Mouse (Mus musculus): ENCODE measurements around the gene Angpt4. TPM values are rescaled to one million over a fixed set of nuclear protein-coding genes. Genes with fewer than 3 reads are reported as not detected.

The Angpt4 gene
- polyA plus RNA-seq, 2 experiments = 0.03 to 0.06 TPM

DNA sequence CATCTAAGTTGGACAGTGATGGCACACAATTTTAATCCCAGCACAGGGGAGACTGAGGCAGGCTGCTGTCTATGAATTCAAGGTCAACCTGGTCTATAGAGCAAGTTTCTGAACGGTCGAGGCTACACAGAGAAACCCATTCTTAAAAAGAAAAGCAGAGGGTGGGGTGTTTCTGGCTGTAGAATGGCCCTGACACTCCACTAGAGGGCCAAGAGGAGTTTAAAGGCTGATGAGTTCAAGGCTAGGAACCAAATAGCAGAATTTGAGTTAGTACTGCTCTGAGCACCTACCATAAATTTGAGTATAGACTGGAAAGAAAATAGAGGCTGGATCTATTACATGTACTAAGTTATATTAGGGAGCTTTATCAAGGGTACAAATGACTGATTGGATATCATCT is 78.0 kb downstream of the Angpt4 start:
- WGBS (ENCODE audit: insufficient replicate concordance) = 51% methylated on average over 2 of the region's 2 CpGs
- no peaks in the 10 kb centered on the region for H3K27me3 ChIP-seq (ENCODE audit: control insufficient read depth, insufficient read depth, low read length)
- no peak for TF ChIP-seq EP300 (IDR thresholded peaks at IDR 0.05; ENCODE audit: low read depth)
- no peak for TF ChIP-seq CTCF (IDR thresholded peaks at IDR 0.05; ENCODE audit: low read depth)

DNA sequence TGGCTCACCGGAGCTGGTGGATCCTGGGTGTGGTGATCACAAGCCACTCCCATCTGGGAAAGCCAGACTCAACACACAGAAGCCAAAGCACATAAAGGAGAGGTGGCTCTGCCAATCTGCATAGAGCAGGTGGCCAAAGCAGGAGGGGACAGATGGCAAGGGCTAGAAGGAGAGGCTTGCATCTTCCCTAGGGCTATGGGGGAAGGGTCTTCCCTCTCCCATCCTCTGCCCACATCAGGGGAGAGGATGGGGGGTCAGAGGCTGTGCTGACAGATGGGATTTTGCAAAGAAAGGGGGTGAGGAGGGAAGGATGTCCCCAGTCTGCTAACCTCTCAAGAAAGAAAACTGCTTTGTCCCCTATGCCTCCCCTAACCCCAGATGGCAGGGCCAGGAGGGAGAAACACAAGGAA is 80.0 kb downstream of the Angpt4 start:
- Histone ChIP-seq H3K27ac (no peak overlapping the region), H3K36me3 (replicated peaks; ENCODE audit: control insufficient read depth, insufficient read depth, low read depth) (no peaks in the 10 kb centered on the region), H3K4me3 (ENCODE audit: insufficient read depth in 1 of 2, low read depth in 2 of 2, low read length in 2 of 2) (no peak overlapping the region), H3K27me3 (ENCODE audit: control insufficient read depth, insufficient read depth, low read length) (0 out of 2 replicates have a peak, but pooled peaks cover 3% of the 10 kb centered on the region), H3K9ac (replicated peaks) (no peak overlapping the region), H3K4me1 (replicated peaks; ENCODE audit: control insufficient read depth in 2 of 2, insufficient read depth in 2 of 2, low read length in 1 of 2) (peaks cover 0 to 4% of the 10 kb centered on the region in 2 experiments; a peak in 1 of 4 replicates), H3K9me3 (ENCODE audit: control insufficient read depth, low read length) (no peaks in the 10 kb centered on the region), H3K4me2 (ENCODE audit: low read depth) (no peak overlapping the region)
- ATAC-seq (ENCODE audit: insufficient read depth) = no peak
- no peak for DNase-seq (ENCODE audit: low read depth in 3 of 3, low spot score in 3 of 3)
- WGBS (ENCODE audit: insufficient replicate concordance) = 34% methylated on average over 1 of the region's 1 CpGs
- no peak for TF ChIP-seq CTCF (IDR thresholded peaks at IDR 0.05; ENCODE audit: low read depth)
- TF ChIP-seq EP300 (IDR thresholded peaks at IDR 0.05; ENCODE audit: low read depth) = no peak

More for the DNA sequence above, 78.0 kb downstream of the Angpt4 start:
- ATAC-seq (ENCODE audit: insufficient read depth) (no peak), DNase-seq (ENCODE audit: low read depth in 3 of 3, low spot score in 3 of 3) (no peak)
- Histone ChIP-seq H3K9me3 (ENCODE audit: control insufficient read depth, low read length) (no peaks in the 10 kb centered on the region), H3K4me1 (replicated peaks; ENCODE audit: control insufficient read depth in 2 of 2, insufficient read depth in 2 of 2, low read length in 1 of 2) (0 out of 4 replicates have a peak, but pooled peaks cover 0 to 2% of the 10 kb centered on the region in 2 experiments), H3K36me3 (replicated peaks; ENCODE audit: control insufficient read depth, insufficient read depth, low read depth) (no peaks in the 10 kb centered on the region), H3K9ac (replicated peaks) (no peak overlapping the region), H3K4me2 (ENCODE audit: low read depth) (no peak overlapping the region), H3K27ac (no peak overlapping the region), H3K4me3 (ENCODE audit: insufficient read depth in 1 of 2, low read depth in 2 of 2, low read length in 2 of 2) (no peak overlapping the region)

DNA sequence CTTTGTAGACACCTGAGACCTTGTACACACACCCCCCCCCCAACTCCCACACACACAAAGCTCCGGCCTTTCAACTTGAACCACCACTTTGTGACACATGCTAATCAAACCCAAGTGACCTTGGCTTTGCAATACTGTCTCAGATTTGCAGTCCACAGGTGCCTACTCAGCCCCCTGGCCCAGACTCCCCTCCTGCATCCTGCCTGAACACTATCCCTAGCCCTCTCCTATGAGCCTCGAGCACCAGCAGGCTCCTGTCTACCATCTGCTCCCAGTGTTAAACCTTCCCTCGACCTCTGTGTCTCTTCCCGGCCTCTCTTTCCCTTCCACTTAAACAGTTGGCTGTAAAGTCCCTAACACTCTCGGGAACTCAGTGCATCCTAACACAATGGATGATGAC is 80.4 kb downstream of the Angpt4 start:
- no peak for TF ChIP-seq EP300 (IDR thresholded peaks at IDR 0.05; ENCODE audit: low read depth)
- TF ChIP-seq CTCF (IDR thresholded peaks at IDR 0.05; ENCODE audit: low read depth) = no peak
- WGBS (ENCODE audit: insufficient replicate concordance) = 35% methylated on average over 5 of the region's 5 CpGs
- H3K27me3 ChIP-seq (ENCODE audit: control insufficient read depth, insufficient read depth, low read length) = 0 out of 2 replicates have a peak, but pooled peaks cover 3% of the 10 kb centered on the region
- DNase-seq (ENCODE audit: low read depth in 3 of 3, low spot score in 3 of 3) = no peak
- H3K27ac ChIP-seq = no peak overlapping the region
- no peak overlapping the region for H3K4me3 ChIP-seq (ENCODE audit: insufficient read depth in 1 of 2, low read depth in 2 of 2, low read length in 2 of 2)
- no peaks in the 10 kb centered on the region for H3K36me3 ChIP-seq (replicated peaks; ENCODE audit: control insufficient read depth, insufficient read depth, low read depth)
- no peak overlapping the region for H3K9ac ChIP-seq (replicated peaks)
- H3K4me1 ChIP-seq (replicated peaks; ENCODE audit: control insufficient read depth in 2 of 2, insufficient read depth in 2 of 2, low read length in 1 of 2) = peaks cover under 1 to 7% of the 10 kb centered on the region in 2 experiments; a peak in 2 of 4 replicates
- no peak for ATAC-seq (ENCODE audit: insufficient read depth)
- H3K4me2 ChIP-seq (ENCODE audit: low read depth) = no peak overlapping the region
- no peaks in the 10 kb centered on the region for H3K9me3 ChIP-seq (ENCODE audit: control insufficient read depth, low read length)

DNA sequence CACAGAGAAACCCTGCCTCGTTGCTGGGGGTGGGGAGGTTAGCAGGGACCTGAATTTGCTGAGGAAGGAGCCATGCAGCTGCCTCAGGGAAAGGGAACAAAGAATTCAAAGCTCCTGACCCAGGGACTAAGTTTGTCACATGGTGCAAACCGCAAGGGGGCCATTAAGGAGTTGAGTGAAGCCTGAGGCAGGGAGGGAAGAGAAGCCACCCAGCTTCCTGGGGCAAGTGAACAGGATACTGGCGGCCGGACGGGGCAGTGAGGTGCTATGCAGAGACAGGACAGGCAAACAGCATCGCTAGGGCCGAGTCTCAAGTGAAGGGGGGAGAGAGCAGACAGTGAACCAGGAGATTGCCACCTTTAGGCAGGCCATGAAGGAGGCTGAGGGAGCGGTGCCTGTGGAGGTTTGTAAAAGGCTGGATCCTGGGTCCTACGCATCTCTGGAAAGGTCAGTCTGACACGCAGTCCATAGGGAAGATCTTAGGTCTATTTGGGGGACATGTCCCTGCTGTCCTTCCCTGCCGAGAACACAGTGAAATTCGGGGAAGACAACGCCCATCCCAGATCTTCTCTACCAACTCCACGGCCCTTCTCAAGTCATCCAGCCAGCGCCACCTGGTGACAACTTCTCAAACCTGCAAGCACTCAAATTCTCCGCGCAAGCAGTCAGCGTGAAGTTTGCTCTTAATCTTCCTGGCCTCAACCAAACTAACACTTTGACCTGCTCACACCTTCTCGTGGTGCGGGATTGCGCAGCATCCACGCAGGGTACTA is 83.5 kb downstream of the Angpt4 start:
- peak overlapping the region; percentile 29; the same call in 1 of the 2 replicates for H3K4me2 ChIP-seq (ENCODE audit: low read depth)
- ATAC-seq (ENCODE audit: insufficient read depth) (0 out of 2 replicates have a peak, but pooled peaks have one; percentile 8), DNase-seq (ENCODE audit: low read depth in 3 of 3, low spot score in 3 of 3) (peak; percentile 45 to 61 (median 53))
- H3K9me3 ChIP-seq (ENCODE audit: control insufficient read depth, low read length) = no peaks in the 10 kb centered on the region
- H3K36me3 ChIP-seq (replicated peaks; ENCODE audit: control insufficient read depth, insufficient read depth, low read depth) = no peaks in the 10 kb centered on the region
- WGBS (ENCODE audit: insufficient replicate concordance) = 4% methylated on average over 22 of the region's 22 CpGs
- peaks cover 3% of the 10 kb centered on the region; the same call in 1 of the 2 replicates for H3K27me3 ChIP-seq (ENCODE audit: control insufficient read depth, insufficient read depth, low read length)
- H3K4me1 ChIP-seq (replicated peaks; ENCODE audit: control insufficient read depth in 2 of 2, insufficient read depth in 2 of 2, low read length in 1 of 2) = peaks cover 15 to 26% of the 10 kb centered on the region in 2 experiments
- H3K4me3 ChIP-seq (ENCODE audit: insufficient read depth in 1 of 2, low read depth in 2 of 2, low read length in 2 of 2) = no peak overlapping the region
- TF ChIP-seq CTCF (IDR thresholded peaks at IDR 0.05; ENCODE audit: low read depth) (peak; percentile 92), EP300 (IDR thresholded peaks at IDR 0.05; ENCODE audit: low read depth) (no peak)
- no peak overlapping the region for H3K27ac ChIP-seq
- H3K9ac ChIP-seq (replicated peaks) = no peak overlapping the region

MicroRNAs within 50 kb of the gene (microRNA counts, 519-probe panel; counts per million panel counts)
- 69.9 counts per million for microRNA mmu-miR-1953

Small RNA genes lying within 50 kb of the gene (microRNA-seq; reads per million reads assigned to microRNA genes)
- 1.3 reads per million for gene Mir1953

Other genes starting within 250 kb of the Angpt4 start
- gene Rad21l, start 242.7 kb upstream of the Angpt4 start, polyA plus RNA-seq (2012; rRNA removed) = not detected in 2 replicates
- gene Rad21l, start 242.7 kb upstream of the Angpt4 start, polyA plus RNA-seq (2014; fragmentation: Nextera tagmentation; extraction: Ambion mirVana) = not detected in 2 replicates
- 0.02 TPM in 1 of 2 replicates, not detected in the other for gene Tmem74b, start 209.2 kb upstream of the Angpt4 start, polyA plus RNA-seq (2012; rRNA removed)
- 0.06 TPM in 1 of 2 replicates, not detected in the other for gene Tmem74b, start 209.2 kb upstream of the Angpt4 start, polyA plus RNA-seq (2014; fragmentation: Nextera tagmentation; extraction: Ambion mirVana)
- 23.9 and 27.4 TPM in 2 replicates for gene Psmf1, start 167.0 kb upstream of the Angpt4 start, polyA plus RNA-seq (2012; rRNA removed)
- gene Psmf1, start 167.0 kb upstream of the Angpt4 start, polyA plus RNA-seq (2014; fragmentation: Nextera tagmentation; extraction: Ambion mirVana) = 46.2 and 51.4 TPM in 2 replicates
- gene Rspo4, start 68.3 kb upstream of the Angpt4 start, polyA plus RNA-seq (2012; rRNA removed) = not detected in 2 replicates
- not detected in 2 replicates for gene Rspo4, start 68.3 kb upstream of the Angpt4 start, polyA plus RNA-seq (2014; fragmentation: Nextera tagmentation; extraction: Ambion mirVana)
- 5.1 and 5.6 TPM in 2 replicates for gene Fam110a, start 69.0 kb downstream of the Angpt4 start, polyA plus RNA-seq (2012; rRNA removed)
- 6.8 and 8.1 TPM in 2 replicates for gene Fam110a, start 69.0 kb downstream of the Angpt4 start, polyA plus RNA-seq (2014; fragmentation: Nextera tagmentation; extraction: Ambion mirVana)
- 0.73 and 0.97 TPM in 2 replicates for gene Slc52a3, start 85.3 kb downstream of the Angpt4 start, polyA plus RNA-seq (2012; rRNA removed)
- gene Slc52a3, start 85.3 kb downstream of the Angpt4 start, polyA plus RNA-seq (2014; fragmentation: Nextera tagmentation; extraction: Ambion mirVana) = 0.74 and 1.1 TPM in 2 replicates
- gene Scrt2, start 170.3 kb downstream of the Angpt4 start, polyA plus RNA-seq (2012; rRNA removed) = 0.01 and 0.08 TPM in 2 replicates
- not detected in 2 replicates for gene Scrt2, start 170.3 kb downstream of the Angpt4 start, polyA plus RNA-seq (2014; fragmentation: Nextera tagmentation; extraction: Ambion mirVana)
- gene Srxn1, start 194.3 kb downstream of the Angpt4 start, polyA plus RNA-seq (2012; rRNA removed) = 11.0 and 13.3 TPM in 2 replicates
- gene Srxn1, start 194.3 kb downstream of the Angpt4 start, polyA plus RNA-seq (2014; fragmentation: Nextera tagmentation; extraction: Ambion mirVana) = 10.6 and 13.5 TPM in 2 replicates
- 0.11 and 0.17 TPM in 2 replicates for gene Tcf15, start 232.4 kb downstream of the Angpt4 start, polyA plus RNA-seq (2012; rRNA removed)
- gene Tcf15, start 232.4 kb downstream of the Angpt4 start, polyA plus RNA-seq (2014; fragmentation: Nextera tagmentation; extraction: Ambion mirVana) = not detected in 2 replicates